Mouse (Mus musculus): ENCODE results near the gene Sh3tc1.

GRCm38 (mm10) chr5:35703183-35703582 is 36.6 kb downstream of the Sh3tc1 start:
- no peak for TF ChIP-seq CTCF (IDR thresholded peaks at IDR 0.05; ENCODE audit: low read depth)
- TF ChIP-seq EP300 (optimal IDR thresholded peaks at IDR 0.05): no peak

Data from stomach, postnatal 0 days (tissue).